Mouse (Mus musculus) heart, postnatal 10 days (tissue): ENCODE data around the gene Pde4c. TPM values are rescaled to one million over a fixed set of nuclear protein-coding genes. Genes with fewer than 3 reads are reported as not detected.

ENCODE experiments used
- microRNA-seq, 2 experiments: library from miRNA; unstranded; fragments of <30 nt; microRNA quantifications; one replicate each; pipeline ENCODE4 v1.2.0; 2022
- total RNA-seq, 2 experiments: library from RNA; stranded (reverse); gene quantifications; 2 replicates each; pipeline ENCODE4 v1.2.3; 2021

Pde4c gene
- total RNA-seq, 2 experiments from 2014 or later = 2.0 to 4.0 TPM

Small RNAs within 50 kb of the gene (microRNA-seq; reads per million reads assigned to microRNA genes)
- gene Mir7240 = 0.47 to 1.0 reads per million in 2 experiments

Other genes with a start within 250 kb of the Pde4c start
- 1 to 10 TPM; 8.4 to 8.9 TPM for gene Klhl26, start 246.8 kb upstream of the Pde4c start, total RNA-seq
- gene Tmem59l, start 236.4 kb upstream of the Pde4c start, total RNA-seq = not detected
- gene Crlf1, start 230.6 kb upstream of the Pde4c start, total RNA-seq = under 1 TPM; 0.38 to 0.72 TPM
- 100 to 1,000 TPM; 108 to 114 TPM for gene Rex1bd, start 217.0 kb upstream of the Pde4c start, total RNA-seq
- gene Uba52, start 212.9 kb upstream of the Pde4c start, total RNA-seq = 1,000 to 10,000 TPM; 1,604 to 1,683 TPM
- gene Fkbp8, start 196.0 kb upstream of the Pde4c start, total RNA-seq = 100 to 1,000 TPM; 185 to 190 TPM
- gene Kxd1, start 195.8 kb upstream of the Pde4c start, total RNA-seq = 10 to 100 TPM; 79.5 to 81.3 TPM
- 10 to 100 TPM; 15.9 to 17.9 TPM for gene Ell, start 184.3 kb upstream of the Pde4c start, total RNA-seq
- 10 to 100 TPM; 25.8 to 29.6 TPM for gene Isyna1, start 129.3 kb upstream of the Pde4c start, total RNA-seq
- 10 to 100 TPM; 54.7 to 55.6 TPM for gene Ssbp4, start 114.8 kb upstream of the Pde4c start, total RNA-seq
- 1 to 10 TPM; 1.1 to 1.6 TPM for gene Lrrc25, start 107.6 kb upstream of the Pde4c start, total RNA-seq
- gene Gdf15, start 91.3 kb upstream of the Pde4c start, total RNA-seq = 1 to 10 TPM in 1 of 2 experiments, under 1 TPM in 1; 0.86 to 1.1 TPM
- gene Pgpep1, start 63.3 kb upstream of the Pde4c start, total RNA-seq = 10 to 100 TPM; 39.6 to 42.9 TPM
- gene Lsm4, start 50.5 kb upstream of the Pde4c start, total RNA-seq = 10 to 100 TPM; 82.8 to 94.1 TPM
- gene Jund, start 24.8 kb upstream of the Pde4c start, total RNA-seq = 100 to 1,000 TPM; 178 to 214 TPM
- gene Iqcn, start 20.3 kb upstream of the Pde4c start, total RNA-seq = under 1 TPM in 1 of 2 experiments, not detected in 1; 0.07 TPM
- gene Gm3336, start 5.2 kb upstream of the Pde4c start, total RNA-seq = not detected
- gene Rab3a, start 31.0 kb downstream of the Pde4c start, total RNA-seq = 10 to 100 TPM; 37.3 to 38.9 TPM
- 10 to 100 TPM; 32.0 to 39.7 TPM for gene Mpv17l2, start 37.2 kb downstream of the Pde4c start, total RNA-seq
- gene Pik3r2, start 53.0 kb downstream of the Pde4c start, total RNA-seq = 10 to 100 TPM; 37.1 to 40.2 TPM
- 1 to 10 TPM; 7.9 to 9.3 TPM for gene Mast3, start 81.3 kb downstream of the Pde4c start, total RNA-seq
- under 1 TPM in 1 of 2 experiments, not detected in 1; 0.53 TPM for gene Il12rb1, start 84.7 kb downstream of the Pde4c start, total RNA-seq
- gene Arrdc2, start 116.0 kb downstream of the Pde4c start, total RNA-seq = 10 to 100 TPM in 1 of 2 experiments, 1 to 10 TPM in 1; 4.7 to 18.5 TPM
- gene Kcnn1, start 139.5 kb downstream of the Pde4c start, total RNA-seq = 1 to 10 TPM; 3.1 to 3.7 TPM
- gene Ccdc124, start 150.2 kb downstream of the Pde4c start, total RNA-seq = 10 to 100 TPM; 40.9 to 41.1 TPM
- gene Slc5a5, start 169.0 kb downstream of the Pde4c start, total RNA-seq = under 1 TPM in 1 of 2 experiments, not detected in 1; 0.10 TPM
- 1,000 to 10,000 TPM; 1,171 to 1,193 TPM for gene Rpl18a, start 173.7 kb downstream of the Pde4c start, total RNA-seq
- 10 to 100 TPM; 31.0 to 32.3 TPM for gene Map1s, start 182.2 kb downstream of the Pde4c start, total RNA-seq